Mouse (Mus musculus): ENCODE data around the gene Ubl4b. TPM values are rescaled to one million over a fixed set of nuclear protein-coding genes. Genes with fewer than 3 reads are reported as not detected.
A peak's percentile ranks its signal among the peaks of the same experiment; 100 is the strongest.

The Ubl4b gene
- polyA plus RNA-seq, 1 experiment = not detected

DNA sequence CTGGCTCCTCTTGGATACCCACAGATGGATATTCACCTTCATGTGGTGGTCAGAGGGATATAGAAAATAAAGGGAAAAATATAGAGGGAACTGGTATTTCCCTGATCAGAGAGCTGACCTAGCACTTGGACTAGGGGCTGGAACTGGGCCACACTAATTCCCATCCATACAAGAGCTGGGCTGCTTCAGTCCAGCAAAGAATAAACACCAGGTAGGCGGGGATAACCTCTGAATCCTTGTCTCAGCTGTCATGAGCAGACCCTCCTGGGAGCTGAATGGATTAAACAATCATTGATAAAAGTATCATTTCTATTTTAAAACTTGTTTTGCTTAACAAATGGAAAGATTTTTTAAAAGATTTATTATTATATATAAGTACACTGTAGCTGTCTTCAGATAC is 36.7 kb upstream of the Ubl4b start:
- no peak overlapping the region for H3K27ac ChIP-seq (ENCODE audit: insufficient read depth, low read depth, low read length)
- H3K4me3 ChIP-seq (ENCODE audit: insufficient read depth, low read length) = no peak overlapping the region
- no peaks in the 10 kb centered on the region for H3K4me1 ChIP-seq (ENCODE audit: control insufficient read depth, insufficient read depth, low read length)
- TF ChIP-seq POLR2A (IDR thresholded peaks at IDR 0.05; ENCODE audit: borderline replicate concordance, low read depth, low read length) (no peak), CTCF (IDR thresholded peaks at IDR 0.05; ENCODE audit: low read depth, low read length) (no peak)

DNA sequence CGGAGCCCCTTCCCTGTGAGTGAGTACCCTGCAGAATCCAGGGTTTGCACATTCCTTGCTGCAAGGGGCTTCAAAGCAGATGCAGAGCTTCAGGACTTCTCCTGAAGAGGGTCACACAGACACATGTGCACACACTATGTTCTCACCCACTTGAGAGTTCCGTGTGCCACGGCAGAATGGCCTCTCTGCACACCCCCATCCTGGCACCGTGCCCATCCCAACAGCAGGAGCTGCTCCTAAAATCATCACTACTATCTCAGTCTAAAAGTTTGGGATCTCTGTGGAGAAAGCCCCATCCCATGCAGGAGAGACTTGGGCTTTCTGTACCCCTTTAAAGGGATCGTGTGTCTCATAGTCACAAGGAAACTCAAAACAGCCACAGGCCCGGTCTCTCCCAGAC is 31.6 kb upstream of the Ubl4b start:
- Histone ChIP-seq H3K27ac (ENCODE audit: insufficient read depth, low read depth, low read length) (no peak overlapping the region), H3K4me1 (ENCODE audit: control insufficient read depth, insufficient read depth, low read length) (no peaks in the 10 kb centered on the region), H3K4me3 (ENCODE audit: insufficient read depth, low read length) (no peak overlapping the region)
- TF ChIP-seq POLR2A (IDR thresholded peaks at IDR 0.05; ENCODE audit: borderline replicate concordance, low read depth, low read length) (no peak), CTCF (IDR thresholded peaks at IDR 0.05; ENCODE audit: low read depth, low read length) (no peak)

DNA sequence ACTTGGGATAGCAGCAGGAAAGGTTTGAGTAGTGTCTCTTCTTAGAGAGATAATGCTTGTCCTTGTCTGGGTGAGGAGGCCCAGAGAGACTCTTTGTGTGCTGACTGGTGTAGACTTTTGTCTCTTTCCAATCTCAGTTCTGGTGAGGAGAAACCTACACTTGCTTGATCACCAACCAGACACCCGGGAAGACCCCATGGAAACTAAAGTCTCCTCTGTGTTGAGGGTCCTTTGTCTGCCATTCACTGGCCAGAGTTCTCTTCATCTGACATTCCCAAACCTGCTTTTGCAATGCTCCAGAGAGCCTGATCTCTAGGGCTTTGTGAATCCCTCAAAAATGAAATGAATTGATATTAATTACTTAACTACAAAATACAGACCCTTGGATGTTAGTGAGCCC is 29.0 kb upstream of the Ubl4b start:
- no peak overlapping the region for H3K4me3 ChIP-seq (ENCODE audit: insufficient read depth, low read length)
- no peak for TF ChIP-seq POLR2A (IDR thresholded peaks at IDR 0.05; ENCODE audit: borderline replicate concordance, low read depth, low read length)
- TF ChIP-seq CTCF (IDR thresholded peaks at IDR 0.05; ENCODE audit: low read depth, low read length) = no peak
- H3K27ac ChIP-seq (ENCODE audit: insufficient read depth, low read depth, low read length) = no peak overlapping the region
- no peaks in the 10 kb centered on the region for H3K4me1 ChIP-seq (ENCODE audit: control insufficient read depth, insufficient read depth, low read length)

DNA sequence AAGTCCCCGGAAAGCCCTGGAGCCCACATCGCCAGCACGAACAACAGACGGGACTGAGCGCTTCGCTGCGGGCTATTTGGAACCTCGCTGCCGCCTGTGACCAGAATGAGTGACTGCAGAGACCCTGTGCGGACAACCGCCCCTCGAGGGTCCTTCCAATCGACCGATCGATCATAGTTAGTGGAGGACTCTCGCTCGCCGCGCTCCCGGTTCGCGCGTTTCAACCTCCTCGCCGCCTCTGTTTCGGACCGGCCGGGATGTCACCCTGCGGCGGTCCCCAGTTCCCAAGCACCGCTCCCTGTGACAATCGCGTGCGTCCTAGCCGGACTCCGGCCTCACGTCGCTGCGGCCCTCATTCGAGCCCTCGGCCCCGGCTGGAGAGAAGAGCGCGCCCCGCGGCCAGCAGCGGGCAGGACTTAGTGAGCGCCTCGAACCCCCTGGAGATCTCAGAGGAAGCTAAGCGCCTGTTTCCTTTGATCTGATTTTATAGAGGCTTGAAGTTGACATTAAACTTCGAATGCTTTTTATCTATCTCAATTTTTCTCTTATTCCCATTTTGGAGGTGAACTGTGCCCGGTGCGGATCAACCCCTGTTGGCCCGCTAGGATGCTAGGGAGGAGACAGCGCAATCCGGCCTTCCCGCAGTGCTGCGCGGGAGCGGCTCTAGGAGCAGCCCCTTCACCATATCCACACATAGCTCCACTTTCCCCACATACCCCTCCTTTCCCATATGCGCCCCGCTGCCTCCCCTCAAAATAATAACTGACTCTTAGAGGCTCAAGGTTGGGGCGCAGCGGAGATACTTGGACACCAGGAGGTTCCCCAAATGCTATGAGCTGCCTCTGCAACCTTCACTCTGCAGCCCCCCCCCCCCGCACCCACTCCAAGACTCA is 28.2 kb upstream of the Ubl4b start:
- H3K4me3 ChIP-seq (ENCODE audit: insufficient read depth, low read length) = peak overlapping the region; percentile 35
- H3K4me1 ChIP-seq (ENCODE audit: control insufficient read depth, insufficient read depth, low read length) = no peaks in the 10 kb centered on the region
- no peak overlapping the region for H3K27ac ChIP-seq (ENCODE audit: insufficient read depth, low read depth, low read length)
- TF ChIP-seq CTCF (IDR thresholded peaks at IDR 0.05; ENCODE audit: low read depth, low read length) (no peak), POLR2A (IDR thresholded peaks at IDR 0.05; ENCODE audit: borderline replicate concordance, low read depth, low read length) (no peak)

DNA sequence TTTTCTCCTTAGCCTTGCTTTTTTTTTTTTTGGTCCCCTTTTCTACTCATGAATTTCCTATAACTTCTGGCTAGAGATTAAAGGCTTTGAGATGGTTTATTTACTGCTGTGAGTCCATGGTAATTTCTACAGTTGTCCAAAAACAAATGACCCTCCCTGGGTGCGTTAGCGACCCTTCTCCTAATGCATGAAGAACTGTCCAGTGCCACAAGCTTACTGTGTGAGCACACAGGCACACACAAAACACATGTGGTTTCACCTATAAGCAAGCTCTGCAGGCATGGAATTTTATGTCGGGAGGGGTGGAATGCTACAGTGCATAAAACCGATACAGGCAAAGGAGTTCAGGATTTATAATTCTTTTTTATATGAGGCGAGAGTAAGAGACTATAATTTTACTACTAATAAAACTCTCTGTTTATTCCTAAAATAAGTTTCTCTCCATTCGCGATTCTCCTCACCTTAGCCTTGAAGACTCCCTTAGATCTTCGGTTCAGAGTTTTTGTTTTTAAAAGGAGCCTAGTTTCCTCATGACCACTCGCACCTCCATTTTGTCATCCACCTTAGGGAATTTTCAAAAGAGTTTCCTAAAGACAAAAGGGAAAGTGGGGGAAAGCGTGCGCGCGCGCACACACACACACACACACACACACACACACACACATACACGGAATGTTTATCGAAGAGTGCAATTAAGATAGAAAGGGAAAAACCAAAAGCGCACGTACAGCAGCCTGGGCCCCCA is 27.4 kb upstream of the Ubl4b start:
- TF ChIP-seq CTCF (IDR thresholded peaks at IDR 0.05; ENCODE audit: low read depth, low read length) = no peak
- no peak for TF ChIP-seq POLR2A (IDR thresholded peaks at IDR 0.05; ENCODE audit: borderline replicate concordance, low read depth, low read length)
- H3K27ac ChIP-seq (ENCODE audit: insufficient read depth, low read depth, low read length) = no peak overlapping the region
- H3K4me3 ChIP-seq (ENCODE audit: insufficient read depth, low read length) = peak overlapping the region; percentile 35
- H3K4me1 ChIP-seq (ENCODE audit: control insufficient read depth, insufficient read depth, low read length) = no peaks in the 10 kb centered on the region

DNA sequence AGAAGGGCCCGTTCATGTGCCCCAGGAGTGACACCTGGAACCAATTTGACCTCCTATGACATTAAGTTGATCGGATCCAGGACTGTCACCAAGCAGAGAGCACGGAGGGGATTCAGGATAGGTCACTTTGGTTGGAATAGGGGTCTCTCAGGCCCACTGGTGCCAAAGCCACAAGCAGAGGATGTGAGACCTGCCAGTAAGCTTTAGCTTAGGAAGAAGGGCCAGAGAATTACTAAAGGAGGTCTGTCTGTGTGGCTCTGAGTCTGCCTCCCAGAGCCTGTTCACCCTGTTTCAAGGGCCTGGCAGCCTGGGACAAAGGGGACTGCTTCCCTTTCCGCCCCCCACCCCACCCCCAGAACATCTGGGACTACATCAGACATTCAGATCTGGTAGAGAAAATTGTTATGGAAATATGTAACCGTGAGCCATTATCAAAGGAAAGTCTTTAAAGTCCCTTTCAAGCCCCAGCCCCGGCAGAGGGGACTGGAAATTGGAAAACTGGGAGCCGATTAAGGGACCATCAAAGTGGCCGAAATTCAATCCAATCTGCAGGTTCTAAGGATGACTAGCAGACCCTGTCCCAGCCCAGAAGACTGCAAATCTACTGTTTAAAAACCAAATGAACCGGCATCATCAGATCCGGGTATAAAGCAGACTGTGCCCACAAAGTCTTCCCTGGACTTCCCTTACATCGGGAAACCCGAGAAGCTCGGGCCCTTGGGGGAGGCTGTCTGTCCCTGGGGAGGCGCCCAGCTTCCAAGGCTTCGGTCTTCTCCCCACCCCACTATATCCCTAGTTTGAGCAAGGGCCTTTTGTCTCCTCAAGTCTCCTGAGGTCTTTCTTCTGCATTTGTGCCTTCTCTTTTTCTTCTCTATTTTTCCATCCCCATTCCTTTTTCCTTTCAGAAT is 26.5 kb upstream of the Ubl4b start:
- Histone ChIP-seq H3K27ac (ENCODE audit: insufficient read depth, low read depth, low read length) (no peak overlapping the region), H3K4me3 (ENCODE audit: insufficient read depth, low read length) (no peak overlapping the region), H3K4me1 (ENCODE audit: control insufficient read depth, insufficient read depth, low read length) (no peaks in the 10 kb centered on the region)
- no peak for TF ChIP-seq CTCF (IDR thresholded peaks at IDR 0.05; ENCODE audit: low read depth, low read length)

DNA sequence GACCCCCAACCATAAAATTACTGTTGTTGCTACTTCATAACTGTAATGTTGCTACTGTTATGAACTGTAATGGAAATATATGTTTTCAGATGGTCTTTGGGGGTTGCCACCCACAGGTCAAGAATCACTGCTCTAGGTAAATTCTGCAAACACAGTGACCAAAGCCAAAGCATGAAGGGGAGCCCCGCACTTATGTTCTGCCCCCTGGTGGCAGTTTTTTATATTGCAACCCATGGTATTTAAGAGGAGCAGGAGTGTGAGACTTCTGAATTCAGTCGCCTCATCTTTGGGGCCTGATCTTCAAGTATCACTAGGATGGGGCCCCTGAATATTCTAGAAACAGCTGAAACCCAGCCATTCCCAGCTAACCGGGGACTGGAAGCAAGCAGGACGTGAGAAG is 24.6 kb upstream of the Ubl4b start:
- H3K4me3 ChIP-seq (ENCODE audit: insufficient read depth, low read length) = no peak overlapping the region
- TF ChIP-seq POLR2A (IDR thresholded peaks at IDR 0.05; ENCODE audit: borderline replicate concordance, low read depth, low read length) (no peak), CTCF (IDR thresholded peaks at IDR 0.05; ENCODE audit: low read depth, low read length) (peak; percentile 30; the same call in 1 of the 2 replicates)
- H3K4me1 ChIP-seq (ENCODE audit: control insufficient read depth, insufficient read depth, low read length) = no peaks in the 10 kb centered on the region
- H3K27ac ChIP-seq (ENCODE audit: insufficient read depth, low read depth, low read length) = no peak overlapping the region

DNA sequence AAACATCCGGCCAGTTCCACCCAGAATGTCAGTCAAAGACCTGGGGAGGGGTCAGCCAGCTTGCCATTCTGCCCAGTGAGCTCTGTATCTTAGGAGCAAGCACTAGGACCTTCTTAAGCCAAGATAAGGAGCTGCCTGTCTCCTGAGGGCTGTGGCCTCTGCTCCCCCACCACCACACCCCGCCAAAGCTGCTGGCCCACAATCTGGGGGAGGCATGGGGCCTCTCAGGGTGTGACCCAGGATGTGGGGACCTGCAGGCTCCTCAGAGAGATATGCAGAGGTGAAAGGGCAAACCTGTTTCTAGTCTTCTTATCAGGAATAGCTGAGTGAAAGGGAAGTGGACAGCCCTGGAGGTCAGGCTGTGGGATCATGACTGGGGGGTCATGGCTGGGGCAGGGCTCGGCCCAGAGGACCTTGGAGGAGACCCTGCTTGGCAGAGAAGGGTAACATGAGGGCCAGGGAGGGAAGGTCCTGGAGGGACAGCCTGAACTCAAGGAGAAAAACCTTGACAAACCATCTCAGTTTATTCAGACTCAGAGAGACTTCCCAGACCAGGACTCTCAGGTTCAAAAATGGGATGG is 23.0 kb upstream of the Ubl4b start:
- no peaks in the 10 kb centered on the region for H3K4me1 ChIP-seq (ENCODE audit: control insufficient read depth, insufficient read depth, low read length)
- TF ChIP-seq CTCF (IDR thresholded peaks at IDR 0.05; ENCODE audit: low read depth, low read length) (no peak), POLR2A (IDR thresholded peaks at IDR 0.05; ENCODE audit: borderline replicate concordance, low read depth, low read length) (no peak)
- H3K4me3 ChIP-seq (ENCODE audit: insufficient read depth, low read length) = no peak overlapping the region
- no peak overlapping the region for H3K27ac ChIP-seq (ENCODE audit: insufficient read depth, low read depth, low read length)

DNA sequence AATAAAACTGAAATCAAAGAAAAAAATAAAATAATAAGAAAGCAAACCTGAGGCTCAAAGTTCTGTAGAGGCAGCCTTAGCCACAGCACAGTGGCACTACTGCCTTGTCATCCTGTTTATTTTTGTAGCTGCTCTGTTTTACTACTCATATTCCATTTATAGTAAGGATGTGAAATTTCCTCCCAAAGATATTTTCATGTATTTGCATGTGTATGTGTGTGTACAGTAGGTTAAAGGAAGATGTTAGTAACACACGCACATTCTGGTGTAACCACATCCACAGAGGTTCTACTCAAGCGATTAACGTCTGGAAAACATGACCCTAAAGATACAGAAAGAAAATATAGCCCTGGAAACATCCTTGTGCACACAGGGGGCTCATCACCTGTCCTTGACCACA is 21.9 kb upstream of the Ubl4b start:
- H3K27ac ChIP-seq (ENCODE audit: insufficient read depth, low read depth, low read length) = no peak overlapping the region
- no peak overlapping the region for H3K4me3 ChIP-seq (ENCODE audit: insufficient read depth, low read length)
- no peaks in the 10 kb centered on the region for H3K4me1 ChIP-seq (ENCODE audit: control insufficient read depth, insufficient read depth, low read length)
- TF ChIP-seq CTCF (IDR thresholded peaks at IDR 0.05; ENCODE audit: low read depth, low read length) (no peak), POLR2A (IDR thresholded peaks at IDR 0.05; ENCODE audit: borderline replicate concordance, low read depth, low read length) (no peak)
